Mouse (Mus musculus) heart, postnatal 0 days (tissue): Measurements from ENCODE around the gene Ablim1.

Experiments used
- CTCF ChIP-seq: IDR thresholded peaks from 2 replicates; pipeline ENCODE4 v1.5.1; 2016; ENCODE audit warnings: antibody characterized with exemption, control low read depth, low read depth
- EP300 ChIP-seq: IDR thresholded peaks from 2 replicates; pipeline ENCODE4 v1.6.1; 2016; ENCODE audit warnings: antibody characterized with exemption, low read depth

DNA sequence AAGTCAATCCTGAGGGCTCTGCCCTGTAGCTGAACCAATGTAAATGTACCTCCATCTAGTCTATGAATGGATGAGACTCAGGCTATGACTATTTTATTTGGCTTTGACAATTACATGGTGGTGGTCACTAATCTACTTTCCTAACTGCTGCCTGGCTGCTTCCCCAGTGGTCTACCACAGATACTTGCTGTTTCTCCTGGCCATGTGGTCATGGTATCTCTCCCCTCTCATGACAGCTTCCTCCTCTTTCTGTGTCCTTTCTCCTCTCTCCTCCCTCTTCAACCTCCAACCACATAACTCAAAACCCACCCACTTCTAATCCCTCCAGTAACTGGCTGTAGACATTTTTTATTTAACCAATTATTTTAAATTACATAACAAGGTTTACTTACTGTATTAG lies 34.4 kb upstream of the Ablim1 start:
- TF ChIP-seq CTCF (no peak), EP300 (no peak)
